Mouse (Mus musculus): ENCODE data around the gene Fbxo2. TPM values are rescaled to one million over a fixed set of nuclear protein-coding genes. Genes with fewer than 3 reads are reported as not detected.

Fbxo2 gene
- polyA plus RNA-seq, 1 experiment from 2014 or later: 0.50 TPM

- WGBS: 84% methylated on average over 4 of the region's 4 CpGs
These were observed 39.1 kb upstream of the Fbxo2 start for GRCm38 (mm10) chr4:148121362-148121761.

GRCm38 (mm10) chr4:148121982-148122693 lies 38.3 kb upstream of the Fbxo2 start:
- ATAC-seq (replicated peaks; ENCODE audit: low FRiP score, low TSS enrichment, low read depth) (no peak), DNase-seq (ENCODE audit: low spot score) (no peak)
- WGBS: 23% methylated on average over 5 of the region's 6 CpGs
- H3K9me3 ChIP-seq (ENCODE audit: control insufficient read depth, low read length): 0 out of 2 replicates have a peak, but pooled peaks cover 2% of the 10 kb centered on the region
- H3K4me2 ChIP-seq (ENCODE audit: low read length): no peak overlapping the region
- H3K4me3 ChIP-seq (ENCODE audit: low read depth, low read length): no peak overlapping the region
- H3K27ac ChIP-seq (ENCODE audit: low read depth): no peak overlapping the region
- H3K4me1 ChIP-seq (replicated peaks; ENCODE audit: control insufficient read depth, insufficient read depth, low read length): no peaks in the 10 kb centered on the region
- no peaks in the 10 kb centered on the region for H3K36me3 ChIP-seq (ENCODE audit: control insufficient read depth, insufficient read depth, low read length)
- 0 out of 2 replicates have a peak, but pooled peaks cover 3% of the 10 kb centered on the region for H3K27me3 ChIP-seq (replicated peaks; ENCODE audit: control insufficient read depth, insufficient read depth, low read length)
- no peak overlapping the region for H3K9ac ChIP-seq (ENCODE audit: low read length)

More at GRCm38 (mm10) chr4:148121362-148121761, 39.1 kb upstream of the Fbxo2 start:
- Histone ChIP-seq H3K27me3 (replicated peaks; ENCODE audit: control insufficient read depth, insufficient read depth, low read length) (0 out of 2 replicates have a peak, but pooled peaks cover 3% of the 10 kb centered on the region), H3K9me3 (ENCODE audit: control insufficient read depth, low read length) (0 out of 2 replicates have a peak, but pooled peaks cover 5% of the 10 kb centered on the region), H3K27ac (ENCODE audit: low read depth) (no peak overlapping the region), H3K4me3 (ENCODE audit: low read depth, low read length) (no peak overlapping the region), H3K4me1 (replicated peaks; ENCODE audit: control insufficient read depth, insufficient read depth, low read length) (no peaks in the 10 kb centered on the region), H3K4me2 (ENCODE audit: low read length) (no peak overlapping the region), H3K9ac (ENCODE audit: low read length) (no peak overlapping the region), H3K36me3 (ENCODE audit: control insufficient read depth, insufficient read depth, low read length) (no peaks in the 10 kb centered on the region)
- ATAC-seq (replicated peaks; ENCODE audit: low FRiP score, low TSS enrichment, low read depth): no peak
- DNase-seq (ENCODE audit: low spot score): no peak

GRCm38 (mm10) chr4:148122694-148123066 lies 37.7 kb upstream of the Fbxo2 start:
- Histone ChIP-seq H3K27me3 (replicated peaks; ENCODE audit: control insufficient read depth, insufficient read depth, low read length) (0 out of 2 replicates have a peak, but pooled peaks cover 3% of the 10 kb centered on the region), H3K4me3 (ENCODE audit: low read depth, low read length) (no peak overlapping the region), H3K4me2 (ENCODE audit: low read length) (no peak overlapping the region), H3K9ac (ENCODE audit: low read length) (no peak overlapping the region), H3K27ac (ENCODE audit: low read depth) (no peak overlapping the region), H3K36me3 (ENCODE audit: control insufficient read depth, insufficient read depth, low read length) (no peaks in the 10 kb centered on the region), H3K9me3 (ENCODE audit: control insufficient read depth, low read length) (no peaks in the 10 kb centered on the region), H3K4me1 (replicated peaks; ENCODE audit: control insufficient read depth, insufficient read depth, low read length) (no peaks in the 10 kb centered on the region)
- 71% methylated on average over 3 of the region's 3 CpGs for WGBS
- ATAC-seq (replicated peaks; ENCODE audit: low FRiP score, low TSS enrichment, low read depth): no peak
- no peak for DNase-seq (ENCODE audit: low spot score)

GRCm38 (mm10) chr4:148128241-148128640 lies 32.2 kb upstream of the Fbxo2 start:
- H3K4me1 ChIP-seq (replicated peaks; ENCODE audit: control insufficient read depth, insufficient read depth, low read length): no peaks in the 10 kb centered on the region
- H3K9me3 ChIP-seq (ENCODE audit: control insufficient read depth, low read length): no peaks in the 10 kb centered on the region
- H3K4me2 ChIP-seq (ENCODE audit: low read length): no peak overlapping the region
- DNase-seq (ENCODE audit: low spot score) (no peak), ATAC-seq (replicated peaks; ENCODE audit: low FRiP score, low TSS enrichment, low read depth) (no peak)
- H3K36me3 ChIP-seq (ENCODE audit: control insufficient read depth, insufficient read depth, low read length): no peaks in the 10 kb centered on the region
- peaks cover 47% of the 10 kb centered on the region for H3K27me3 ChIP-seq (replicated peaks; ENCODE audit: control insufficient read depth, insufficient read depth, low read length)
- WGBS: 48% methylated on average over 1 of the region's 1 CpGs
- no peak overlapping the region for H3K9ac ChIP-seq (ENCODE audit: low read length)
- H3K27ac ChIP-seq (ENCODE audit: low read depth): no peak overlapping the region
- no peak overlapping the region for H3K4me3 ChIP-seq (ENCODE audit: low read depth, low read length)

GRCm38 (mm10) chr4:148128672-148129071 lies 31.7 kb upstream of the Fbxo2 start:
- Histone ChIP-seq H3K4me3 (ENCODE audit: low read depth, low read length) (no peak overlapping the region), H3K27me3 (replicated peaks; ENCODE audit: control insufficient read depth, insufficient read depth, low read length) (peaks cover 47% of the 10 kb centered on the region), H3K36me3 (ENCODE audit: control insufficient read depth, insufficient read depth, low read length) (no peaks in the 10 kb centered on the region), H3K9ac (ENCODE audit: low read length) (no peak overlapping the region), H3K27ac (ENCODE audit: low read depth) (no peak overlapping the region), H3K9me3 (ENCODE audit: control insufficient read depth, low read length) (no peaks in the 10 kb centered on the region), H3K4me1 (replicated peaks; ENCODE audit: control insufficient read depth, insufficient read depth, low read length) (no peaks in the 10 kb centered on the region), H3K4me2 (ENCODE audit: low read length) (no peak overlapping the region)
- DNase-seq (ENCODE audit: low spot score): no peak
- 68% methylated on average over 2 of the region's 2 CpGs for WGBS
- ATAC-seq (replicated peaks; ENCODE audit: low FRiP score, low TSS enrichment, low read depth): no peak

- ATAC-seq (replicated peaks; ENCODE audit: low FRiP score, low TSS enrichment, low read depth) (no peak), DNase-seq (ENCODE audit: low spot score) (peak; percentile 73)
- no peaks in the 10 kb centered on the region for H3K9me3 ChIP-seq (ENCODE audit: control insufficient read depth, low read length)
- no peaks in the 10 kb centered on the region for H3K4me1 ChIP-seq (replicated peaks; ENCODE audit: control insufficient read depth, insufficient read depth, low read length)
- H3K4me2 ChIP-seq (ENCODE audit: low read length): peak within 1 kb of the TSS; percentile 98
- peak within 1 kb of the TSS; percentile 59 for H3K9ac ChIP-seq (ENCODE audit: low read length)
- H3K4me3 ChIP-seq (ENCODE audit: low read depth, low read length): peak within 1 kb of the TSS; percentile 57
- no peak within 1 kb of the TSS for H3K27ac ChIP-seq (ENCODE audit: low read depth)
- H3K36me3 ChIP-seq (ENCODE audit: control insufficient read depth, insufficient read depth, low read length): no peaks in the 10 kb centered on the region
- WGBS: 1% methylated on average over 18 of the region's 18 CpGs
- H3K27me3 ChIP-seq (replicated peaks; ENCODE audit: control insufficient read depth, insufficient read depth, low read length): peaks cover 44% of the 10 kb centered on the region
These were observed 30.3 kb upstream of the Fbxo2 start, which contains the start of gene Mad2l2 for GRCm38 (mm10) chr4:148130133-148130532. Gene Mad2l2, plus strand, starts transcription at chr4:148130384.

GRCm38 (mm10) chr4:148130561-148131413 lies 29.6 kb upstream of the Fbxo2 start, which contains the start of gene Draxin:
Gene Draxin, minus strand, starts transcription at chr4:148130698.
- ATAC-seq (replicated peaks; ENCODE audit: low FRiP score, low TSS enrichment, low read depth): peak; percentile 86
- DNase-seq (ENCODE audit: low spot score): peak; percentile 67
- under 1% methylated on average over 66 of the region's 87 CpGs for WGBS
- Histone ChIP-seq H3K4me2 (ENCODE audit: low read length) (peak within 1 kb of the TSS; percentile 98), H3K9me3 (ENCODE audit: control insufficient read depth, low read length) (no peaks in the 10 kb centered on the region), H3K27ac (ENCODE audit: low read depth) (no peak within 1 kb of the TSS), H3K9ac (ENCODE audit: low read length) (peak within 1 kb of the TSS; percentile 59), H3K4me1 (replicated peaks; ENCODE audit: control insufficient read depth, insufficient read depth, low read length) (no peaks in the 10 kb centered on the region), H3K36me3 (ENCODE audit: control insufficient read depth, insufficient read depth, low read length) (no peaks in the 10 kb centered on the region), H3K4me3 (ENCODE audit: low read depth, low read length) (peak within 1 kb of the TSS; percentile 57), H3K27me3 (replicated peaks; ENCODE audit: control insufficient read depth, insufficient read depth, low read length) (peaks cover 44% of the 10 kb centered on the region)

GRCm38 (mm10) chr4:148131497-148132081 lies 28.8 kb upstream of the Fbxo2 start:
- Histone ChIP-seq H3K27me3 (replicated peaks; ENCODE audit: control insufficient read depth, insufficient read depth, low read length) (peaks cover 44% of the 10 kb centered on the region), H3K9me3 (ENCODE audit: control insufficient read depth, low read length) (no peaks in the 10 kb centered on the region), H3K36me3 (ENCODE audit: control insufficient read depth, insufficient read depth, low read length) (no peaks in the 10 kb centered on the region), H3K4me3 (ENCODE audit: low read depth, low read length) (peak overlapping the region; percentile 57), H3K9ac (ENCODE audit: low read length) (no peak overlapping the region), H3K27ac (ENCODE audit: low read depth) (no peak overlapping the region), H3K4me2 (ENCODE audit: low read length) (peak overlapping the region; percentile 98), H3K4me1 (replicated peaks; ENCODE audit: control insufficient read depth, insufficient read depth, low read length) (no peaks in the 10 kb centered on the region)
- ATAC-seq (replicated peaks; ENCODE audit: low FRiP score, low TSS enrichment, low read depth) (no peak), DNase-seq (ENCODE audit: low spot score) (peak; percentile 71)
- WGBS: 3% methylated on average over 21 of the region's 21 CpGs

All from intestine, embryonic 14.5 days (tissue).